In genomic region chr4:31879192-31879585, GRCm38 (mm10) we compare ENCODE assay signal across 16 mouse cellular contexts.
DNase-seq lines count a peak whose midpoint lies in the region; ATAC-seq lines count a peak whose summit lies in the region.
"Had no signal": no experiment of that assay in that cellular context is flagged by ENCODE, and none has a peak within 500 bp of the region (broad histone marks: within the 10 kb centered on the region; RNA-seq: fewer than 3 reads in every experiment).

No protein-coding gene starts in this region.

- ATAC-seq in heart, embryonic 16.5 days (replicated peaks; ENCODE audit: extremely low read depth, insufficient read depth, low FRiP score), result 0 out of 2 replicates have a peak, but pooled peaks have one; percentile 34
- no peak for ATAC-seq in midbrain, embryonic 15.5 days (replicated peaks)
- no peak; the same call in 1 of the 2 replicates for ATAC-seq in midbrain, embryonic 16.5 days

- H3K27ac ChIP-seq in heart, embryonic 16.5 days (ENCODE audit: low read length), result 0 out of 2 replicates have a peak overlapping the region, but pooled peaks have one; percentile 13
- H3K27ac ChIP-seq in midbrain, embryonic 15.5 days, result no peak overlapping the region
- H3K27ac ChIP-seq in midbrain, embryonic 16.5 days (ENCODE audit: low read length), result no peak overlapping the region
- H3K27ac ChIP-seq: layer of hippocampus, adult 2 months; left cerebral cortex, adult 2 months had no signal

- no peaks in the 10 kb centered on the region for H3K27me3 ChIP-seq in heart, embryonic 16.5 days (ENCODE audit: control insufficient read depth, insufficient read depth, low read length)
- no peaks in the 10 kb centered on the region for H3K27me3 ChIP-seq in midbrain, embryonic 15.5 days (replicated peaks)
- H3K27me3 ChIP-seq in midbrain, embryonic 16.5 days (ENCODE audit: control insufficient read depth, insufficient read depth, low read depth, low read length), result no peaks in the 10 kb centered on the region
- H3K27me3 ChIP-seq: megakaryocyte, embryonic 14.5 days had no signal

- H3K36me3 ChIP-seq in heart, embryonic 16.5 days (ENCODE audit: control insufficient read depth, insufficient read depth), result no peaks in the 10 kb centered on the region
- H3K36me3 ChIP-seq in midbrain, embryonic 15.5 days (replicated peaks), result no peaks in the 10 kb centered on the region
- H3K36me3 ChIP-seq in midbrain, embryonic 16.5 days (ENCODE audit: control insufficient read depth, insufficient read depth, low read length), result no peaks in the 10 kb centered on the region

- peak overlapping the region; percentile 45 for H3K4me2 ChIP-seq in heart, embryonic 16.5 days (ENCODE audit: low read depth, low read length)
- H3K4me2 ChIP-seq in midbrain, embryonic 15.5 days, result 0 out of 2 replicates have a peak overlapping the region, but pooled peaks have one; percentile 12
- H3K4me2 ChIP-seq in midbrain, embryonic 16.5 days (ENCODE audit: low read length), result no peak overlapping the region

- peaks cover 14% of the 10 kb centered on the region for H3K4me1 ChIP-seq in heart, embryonic 16.5 days (ENCODE audit: control insufficient read depth, insufficient read depth, low read length)
- H3K4me1 ChIP-seq in midbrain, embryonic 15.5 days, result peaks cover 15% of the 10 kb centered on the region; the same call in 1 of the 2 replicates
- peaks cover 7% of the 10 kb centered on the region for H3K4me1 ChIP-seq in midbrain, embryonic 16.5 days (ENCODE audit: control insufficient read depth, insufficient read depth, low read length)
- H3K4me1 ChIP-seq: megakaryocyte, embryonic 14.5 days had no signal

- 0 out of 2 replicates have a peak overlapping the region, but pooled peaks have one; percentile 30 for H3K9ac ChIP-seq in heart, embryonic 16.5 days (ENCODE audit: low read length)
- H3K9ac ChIP-seq in midbrain, embryonic 15.5 days, result no peak overlapping the region
- H3K9ac ChIP-seq in midbrain, embryonic 16.5 days (ENCODE audit: low read depth, low read length), result no peak overlapping the region

- WGBS in heart, embryonic 16.5 days, result 28% methylated on average over 5 of the region's 5 CpGs
- 37% methylated on average over 5 of the region's 5 CpGs for WGBS in midbrain, embryonic 15.5 days
- WGBS in midbrain, embryonic 16.5 days, result 30% methylated on average over 5 of the region's 5 CpGs

- no peak overlapping the region; the same call in 1 of the 2 replicates for H3K4me3 ChIP-seq in heart, embryonic 16.5 days (ENCODE audit: low read length)
- H3K4me3 ChIP-seq in midbrain, embryonic 15.5 days, result no peak overlapping the region
- no peak overlapping the region for H3K4me3 ChIP-seq in midbrain, embryonic 16.5 days (ENCODE audit: low read depth, low read length)
- H3K4me3 ChIP-seq: layer of hippocampus, adult 2 months; left cerebral cortex, adult 2 months; megakaryocyte, embryonic 14.5 days had no signal

- no peaks in the 10 kb centered on the region for H3K9me3 ChIP-seq in heart, embryonic 16.5 days (replicated peaks; ENCODE audit: control insufficient read depth, low read length)
- no peaks in the 10 kb centered on the region for H3K9me3 ChIP-seq in midbrain, embryonic 15.5 days
- H3K9me3 ChIP-seq in midbrain, embryonic 16.5 days (replicated peaks; ENCODE audit: control insufficient read depth, low read length, poor library complexity, severe bottlenecking), result no peaks in the 10 kb centered on the region

- intact Hi-C loops in heart, postnatal 25 days (cut with DNase I), result no loop called here

- DNase-seq in cerebellum, postnatal 10 days, result peak; percentile 38 to 41
- DNase-seq in cerebellum, adult 11 months, result no peak
- no peak for DNase-seq in heart, postnatal 25 days (ENCODE audit: low spot score)
- DNase-seq in retina, embryonic 14.5 days (ENCODE audit: low spot score), result peak; percentile 35
- no peak for DNase-seq in kidney, adult 9 months
- DNase-seq: cerebellum, adult 9-10 months; gastrocnemius, postnatal 14 days; lung, adult 18-20 months; spleen, adult 18-20 months; thymus, postnatal 14 days had no signal

Comparison
In these comparisons a context has a peak if more than half of its experiments do, and no peak if none do; other contexts are left out.
1. DNase-seq: peak in cerebellum, postnatal 10 days (2 of 2) and retina, embryonic 14.5 days (single experiment); none in cerebellum, adult 11 months (single experiment), heart, postnatal 25 days (single experiment) and kidney, adult 9 months (single experiment).